Mouse (Mus musculus) cerebellum, adult 11 months (tissue): ENCODE data around the gene Sgpp2.

Source experiments
- DNase-seq: peaks from one replicate; pipeline ENCODE4 v3.0.0; 2022

The Sgpp2 gene

DNA sequence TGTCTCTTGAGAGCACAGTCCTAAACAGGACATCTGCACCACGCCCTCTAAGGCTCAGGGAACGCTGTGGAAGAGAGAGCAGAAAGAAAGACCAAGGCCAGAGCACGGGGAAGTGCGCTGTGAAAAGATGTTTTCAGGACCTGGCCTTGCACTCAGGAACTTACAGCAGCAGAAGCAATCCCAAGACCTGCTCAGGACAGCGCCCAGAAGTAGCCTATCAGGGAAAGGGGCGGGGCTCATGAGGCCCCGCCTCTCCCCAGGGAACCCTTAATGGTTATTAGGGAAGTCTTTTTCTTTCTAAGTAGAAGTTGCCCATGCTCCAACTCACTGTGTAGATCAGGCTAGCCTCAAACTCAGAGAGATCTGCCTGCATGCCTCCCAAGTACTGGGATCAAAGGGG is 102.5 kb downstream of the Sgpp2 start:
- no peak for DNase-seq

DNA sequence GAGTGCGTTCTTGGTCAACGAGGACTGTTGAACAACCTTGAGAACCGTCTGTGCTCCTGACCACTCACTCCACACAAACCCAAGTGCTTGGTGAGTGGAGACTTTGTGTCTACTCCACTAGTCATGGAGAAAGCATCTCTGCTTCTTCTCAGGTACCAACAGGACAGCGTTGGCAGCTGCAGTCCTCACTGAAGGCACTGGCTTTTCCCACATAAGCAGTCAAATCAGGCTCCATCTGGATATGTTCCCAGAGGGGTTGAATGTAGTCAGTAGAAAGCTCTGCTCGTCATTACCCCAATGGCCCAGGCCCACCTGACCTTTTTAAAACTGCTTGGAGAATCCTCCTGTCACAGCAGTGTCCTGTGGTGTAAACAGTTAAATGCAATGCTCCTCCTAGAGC is 104.3 kb downstream of the Sgpp2 start:
- no peak for DNase-seq

- no peak for DNase-seq
Observed at GRCm38 (mm10) chr1:78417154-78417911, 107.2 kb downstream of the Sgpp2 start.

DNA sequence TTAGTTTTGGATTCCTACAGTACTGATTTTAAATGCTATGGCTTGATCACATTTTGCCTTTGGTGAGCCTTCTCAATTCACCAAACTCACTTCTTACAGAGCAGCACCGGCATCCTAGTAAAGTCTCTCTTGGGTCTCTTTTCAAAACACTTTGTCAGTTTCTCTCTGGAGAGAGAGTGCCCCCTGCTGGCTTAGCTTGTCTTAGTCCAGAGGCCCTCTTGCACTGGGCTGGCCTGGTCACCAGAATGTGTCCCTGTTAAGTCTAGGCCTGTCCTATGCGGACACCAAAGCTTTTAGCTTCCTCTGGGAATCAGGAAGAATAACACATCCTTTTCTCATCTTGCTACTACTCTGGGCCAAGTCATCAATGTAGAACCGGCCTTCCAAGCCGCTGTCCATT is 109.4 kb downstream of the Sgpp2 start:
- DNase-seq = peak; percentile 78

DNA sequence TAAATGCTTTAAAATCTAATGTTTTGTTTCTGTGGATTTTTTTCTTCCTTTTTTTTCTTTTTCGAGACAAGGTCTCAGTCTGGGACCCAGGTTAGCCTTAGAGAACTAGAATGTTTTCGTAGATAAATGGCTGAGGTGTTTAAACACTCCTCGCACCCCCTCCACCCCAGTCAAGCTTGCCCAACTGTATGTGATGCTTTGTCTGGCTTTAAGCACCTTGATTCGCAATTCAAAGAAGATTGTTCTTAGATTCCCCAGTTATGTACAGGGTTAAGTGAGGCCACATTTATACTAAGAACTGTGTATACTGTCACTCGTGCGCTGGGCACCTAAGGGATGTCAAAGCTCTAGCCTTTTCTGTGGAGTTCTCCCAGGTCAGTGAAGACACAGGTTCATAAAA is 110.1 kb downstream of the Sgpp2 start:
- DNase-seq = no peak

GRCm38 (mm10) chr1:78421749-78422148 is 111.6 kb downstream of the Sgpp2 start:
- DNase-seq = no peak

- DNase-seq = no peak
Observed at GRCm38 (mm10) chr1:78422576-78422975, 112.4 kb downstream of the Sgpp2 start.

DNA sequence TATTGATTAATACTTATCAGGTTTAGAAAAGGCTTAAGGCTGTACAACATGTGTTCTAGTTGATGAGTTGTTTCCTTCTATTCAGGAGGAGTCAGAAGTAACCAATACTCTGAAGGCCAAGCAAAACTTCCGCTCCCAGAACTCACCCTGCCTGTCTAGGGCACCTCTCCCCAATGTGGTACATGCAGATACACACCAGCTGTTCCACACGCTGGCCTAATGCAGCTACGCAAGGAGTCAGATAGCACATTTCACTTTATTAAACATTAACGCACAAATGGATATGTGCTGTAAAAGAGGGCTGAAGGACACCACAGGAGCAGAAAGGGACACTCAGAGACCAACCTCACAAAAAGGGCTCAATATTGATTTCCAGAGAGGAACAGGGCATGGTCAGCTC is 114.7 kb downstream of the Sgpp2 start:
- DNase-seq = no peak

- no peak for DNase-seq
Observed at GRCm38 (mm10) chr1:78425309-78425708, 115.2 kb downstream of the Sgpp2 start.

DNA sequence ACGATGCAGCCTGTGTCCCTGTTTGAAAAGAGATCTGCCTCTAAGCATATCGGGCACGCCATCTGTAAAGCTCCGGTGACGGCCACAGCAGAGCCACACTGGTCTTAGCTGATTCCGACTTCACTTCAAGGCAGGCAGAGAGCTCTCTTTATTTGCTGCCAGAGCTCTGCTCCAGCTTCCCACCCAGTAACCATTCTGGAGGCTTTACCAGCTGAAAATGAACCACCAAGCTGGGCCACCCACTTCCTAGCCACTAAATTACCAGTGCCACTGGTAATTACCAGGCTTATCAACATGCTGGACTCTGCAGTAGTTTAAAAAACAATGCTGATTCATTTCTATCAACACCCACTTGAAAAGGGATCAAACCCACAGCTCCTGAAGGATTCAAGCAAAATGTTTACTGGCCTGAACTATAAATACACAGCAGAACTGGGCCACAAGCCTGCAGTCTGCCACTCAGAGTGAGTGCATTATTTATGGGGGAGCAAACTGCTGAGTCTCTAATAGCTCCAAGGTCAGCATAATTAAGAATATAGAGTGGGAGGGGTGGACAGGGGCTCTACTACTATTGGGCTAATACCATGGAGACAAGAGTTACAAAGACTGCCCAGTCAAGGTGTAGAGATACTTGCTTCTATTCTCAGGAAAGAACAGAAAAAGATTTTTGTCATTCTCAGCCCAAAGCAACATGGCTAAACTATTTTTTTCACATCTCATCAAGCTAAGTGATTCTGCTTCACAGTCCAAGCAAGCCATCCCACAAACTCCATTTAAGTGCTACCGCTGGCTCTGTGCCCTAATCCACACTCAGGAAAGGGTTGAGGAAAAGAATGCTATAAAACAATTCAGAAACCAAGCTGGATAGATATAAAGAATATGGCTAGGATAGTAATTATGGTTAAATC is 115.9 kb downstream of the Sgpp2 start:
- no peak for DNase-seq

- DNase-seq = no peak
Observed at GRCm38 (mm10) chr1:78426841-78427240, 116.7 kb downstream of the Sgpp2 start.

DNA sequence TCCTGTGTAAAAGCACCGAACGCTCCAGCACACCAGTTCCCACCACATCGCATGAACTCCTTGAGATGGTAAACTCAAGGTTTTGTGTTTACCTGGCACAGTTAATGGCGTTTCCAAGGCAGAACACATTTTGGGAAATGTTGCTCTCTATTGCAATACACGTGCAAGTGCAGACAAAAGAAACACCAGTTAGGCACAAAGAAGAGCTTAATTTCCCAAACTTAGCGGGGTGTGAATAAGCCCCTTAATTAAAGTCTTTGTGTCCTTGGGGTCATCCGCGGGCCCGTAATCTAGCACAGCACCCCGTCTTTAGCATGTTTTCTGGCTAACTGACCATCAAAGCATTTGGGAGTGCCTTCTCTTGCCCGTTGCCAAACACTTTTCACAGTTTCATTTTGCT is 118.7 kb downstream of the Sgpp2 start:
- DNase-seq = no peak

DNA sequence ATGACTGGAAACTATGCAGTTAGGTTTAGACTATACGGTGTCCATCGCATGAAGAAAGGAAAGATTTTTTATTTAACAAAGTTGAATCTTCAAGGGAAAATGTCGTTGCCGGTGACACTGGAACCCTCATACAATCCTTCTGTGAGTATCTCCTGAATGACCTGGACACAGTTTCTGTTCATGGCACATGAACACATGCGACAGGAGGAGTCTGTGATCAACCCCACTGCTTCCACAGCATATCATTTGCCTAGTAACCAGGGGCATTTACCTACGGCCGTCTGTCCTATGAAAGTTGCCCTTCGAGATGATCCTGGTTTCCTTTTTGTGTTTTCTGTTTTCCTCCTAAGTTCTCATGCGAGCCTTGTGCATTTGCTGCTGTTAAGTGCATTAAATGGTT is 123.3 kb downstream of the Sgpp2 start:
- no peak for DNase-seq

DNA sequence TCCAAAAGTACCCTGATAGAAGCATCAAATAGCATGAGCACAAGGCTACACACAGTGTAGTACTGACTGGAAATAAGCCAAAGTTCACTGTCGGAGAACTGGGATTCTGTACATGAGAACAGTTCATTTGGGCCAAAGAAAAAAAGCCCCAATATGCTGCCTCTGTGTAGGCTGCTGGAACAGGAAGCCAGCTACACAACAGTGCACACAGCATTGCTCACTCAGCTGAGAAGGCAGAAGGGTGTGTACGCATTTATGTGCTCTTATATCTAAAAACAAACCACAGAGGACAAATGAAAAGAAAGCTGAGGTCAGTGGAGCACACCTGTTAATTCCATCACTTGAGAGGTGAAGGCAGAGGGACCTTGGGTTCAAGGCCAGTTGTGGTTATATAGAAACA is 125.8 kb downstream of the Sgpp2 start:
- DNase-seq = no peak

DNA sequence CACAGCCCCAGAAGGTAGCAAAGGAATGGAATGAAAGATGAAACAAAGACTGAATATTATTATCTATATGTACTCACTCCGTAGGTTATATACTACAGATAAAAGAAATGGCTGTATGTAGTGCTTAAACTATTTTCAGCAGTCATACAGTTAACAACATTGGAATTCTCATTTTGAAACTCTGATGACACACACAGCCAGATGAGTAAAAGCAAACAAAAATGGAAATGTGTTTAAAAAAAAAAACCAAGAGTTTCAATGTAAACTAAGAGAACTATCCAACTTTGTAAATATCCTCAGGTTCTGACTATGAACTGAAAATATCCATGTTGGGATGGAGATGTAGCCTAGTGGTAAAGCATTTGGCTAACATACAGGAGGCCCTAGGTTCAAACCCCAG is 126.3 kb downstream of the Sgpp2 start:
- no peak for DNase-seq

- DNase-seq = no peak
Observed at GRCm38 (mm10) chr1:78437150-78437549, 127.0 kb downstream of the Sgpp2 start.

DNA sequence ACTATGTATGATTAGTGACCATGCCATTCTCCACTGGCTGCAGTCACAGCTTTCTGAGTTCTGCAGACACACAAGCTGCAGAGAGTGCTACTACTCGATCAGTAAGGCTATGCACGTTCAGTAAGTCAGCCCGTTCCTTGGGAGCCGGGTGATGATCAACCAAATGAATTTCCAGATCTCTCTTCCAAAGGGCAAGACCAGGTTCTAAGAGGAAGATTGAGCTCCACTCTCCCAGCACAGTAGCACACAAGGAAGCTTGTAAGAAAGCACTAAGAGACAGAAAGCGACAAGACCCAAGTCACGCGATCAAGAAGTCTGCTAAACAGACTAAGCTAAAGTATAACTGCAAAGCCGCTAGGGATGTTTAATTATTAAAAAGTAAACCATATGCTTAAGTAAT is 130.6 kb downstream of the Sgpp2 start:
- no peak for DNase-seq

DNA sequence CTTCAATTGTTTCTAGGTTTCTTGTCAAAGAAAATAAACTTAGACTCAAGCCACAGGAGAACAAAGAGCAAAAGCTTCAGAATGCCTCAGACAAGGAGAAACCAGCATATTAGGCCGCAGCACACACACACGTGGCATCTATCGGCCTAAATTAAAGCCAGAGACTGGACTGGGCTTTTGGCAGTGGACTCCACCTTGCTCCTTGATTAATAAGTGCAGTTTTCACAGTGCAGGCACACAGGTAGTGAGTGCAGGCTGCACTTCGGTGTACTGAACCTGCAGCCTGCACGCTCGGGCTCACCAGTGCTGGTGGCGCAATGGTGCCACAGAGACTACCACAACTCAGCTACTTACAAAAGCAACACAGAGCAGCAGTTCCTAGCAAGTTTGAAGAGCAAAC is 132.9 kb downstream of the Sgpp2 start:
- no peak for DNase-seq

- DNase-seq = no peak
Observed at GRCm38 (mm10) chr1:78446232-78446631, 136.1 kb downstream of the Sgpp2 start.

DNA sequence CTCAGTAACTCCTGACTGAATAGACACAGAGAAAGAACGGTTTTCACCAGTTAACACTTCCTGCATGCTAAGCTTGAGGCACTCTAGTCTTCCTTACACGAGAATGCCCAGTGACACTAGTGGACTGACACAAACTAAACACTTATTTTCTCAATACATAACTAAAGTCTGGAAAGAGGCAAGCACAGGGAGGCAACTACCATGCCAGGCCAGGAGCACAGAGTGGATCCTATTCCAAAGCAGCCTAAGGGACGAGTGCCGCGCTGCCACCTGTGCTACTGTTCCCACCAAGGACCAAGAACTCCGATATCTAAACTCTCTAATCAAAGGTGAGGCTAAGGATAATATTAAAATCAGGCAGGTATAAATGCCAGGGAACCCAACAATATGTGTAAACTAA is 136.6 kb downstream of the Sgpp2 start:
- DNase-seq = no peak

- no peak for DNase-seq
Observed at GRCm38 (mm10) chr1:78448091-78448490, 137.9 kb downstream of the Sgpp2 start.

GRCm38 (mm10) chr1:78451070-78451854 is 141.1 kb downstream of the Sgpp2 start:
- DNase-seq = no peak

DNA sequence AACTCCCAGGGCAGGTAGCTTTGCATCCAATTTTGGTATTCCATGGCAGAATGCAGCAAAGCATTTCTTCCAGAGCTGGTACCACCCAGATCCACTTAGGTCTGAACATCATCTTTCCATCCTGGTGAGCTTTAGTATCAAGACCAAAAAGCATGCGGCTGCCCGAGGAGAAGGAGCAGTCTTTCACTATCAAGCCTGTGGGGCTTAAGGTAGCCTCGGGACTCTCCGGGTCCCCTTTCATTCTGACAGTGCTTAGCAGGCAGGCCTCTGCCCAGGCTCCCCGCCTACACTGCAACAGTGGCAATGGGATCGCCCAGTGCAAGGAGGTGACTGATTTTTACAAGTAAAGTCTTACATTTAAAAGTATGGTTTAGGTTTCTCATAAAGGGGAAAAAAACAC is 142.4 kb downstream of the Sgpp2 start:
- DNase-seq = no peak
